Mouse (Mus musculus): ENCODE measurements around the gene Gm9573.

The Gm9573 gene

DNA sequence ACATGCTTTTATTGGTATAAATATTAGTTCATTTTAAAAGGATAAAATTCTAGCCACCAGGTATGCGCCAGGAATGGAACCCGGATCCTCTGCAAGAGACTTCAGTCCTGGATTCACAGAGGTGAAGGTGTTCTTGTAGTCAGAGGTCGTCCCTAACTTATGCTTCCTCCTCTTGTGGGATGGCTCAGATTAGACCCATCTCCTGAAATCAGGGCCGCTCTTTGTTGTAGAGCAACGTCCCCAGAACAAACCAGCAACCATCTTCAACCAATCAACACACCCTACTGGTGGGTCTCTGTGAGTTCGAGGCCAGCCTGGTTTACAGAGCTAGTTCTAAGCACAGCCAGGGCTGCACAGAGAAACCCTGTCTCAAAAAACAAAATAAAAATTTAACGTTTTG lies 32.0 kb downstream of the Gm9573 start:
- no peak for DNase-seq (ENCODE audit: low spot score)

DNA sequence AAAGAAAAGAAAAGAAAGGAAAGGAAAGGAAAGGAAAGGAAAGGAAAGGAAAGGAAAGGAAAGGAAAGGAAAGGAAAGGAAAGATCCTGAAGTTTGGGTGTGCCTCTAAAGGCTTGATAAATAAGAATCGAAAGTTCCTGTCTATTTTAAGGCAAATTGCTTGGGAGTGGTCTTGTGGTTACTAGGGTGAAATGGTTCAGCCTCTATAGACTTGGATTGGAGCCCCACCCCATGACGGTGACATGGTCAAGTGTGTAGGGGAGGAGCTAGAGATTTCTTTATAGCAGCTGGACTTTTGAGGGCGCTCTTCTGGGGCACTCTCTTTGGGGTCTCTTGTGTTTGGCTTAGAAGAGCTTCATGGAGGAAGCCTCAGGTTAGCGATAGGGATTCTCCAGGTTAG lies 32.7 kb downstream of the Gm9573 start:
- DNase-seq (ENCODE audit: low spot score) = no peak

DNA sequence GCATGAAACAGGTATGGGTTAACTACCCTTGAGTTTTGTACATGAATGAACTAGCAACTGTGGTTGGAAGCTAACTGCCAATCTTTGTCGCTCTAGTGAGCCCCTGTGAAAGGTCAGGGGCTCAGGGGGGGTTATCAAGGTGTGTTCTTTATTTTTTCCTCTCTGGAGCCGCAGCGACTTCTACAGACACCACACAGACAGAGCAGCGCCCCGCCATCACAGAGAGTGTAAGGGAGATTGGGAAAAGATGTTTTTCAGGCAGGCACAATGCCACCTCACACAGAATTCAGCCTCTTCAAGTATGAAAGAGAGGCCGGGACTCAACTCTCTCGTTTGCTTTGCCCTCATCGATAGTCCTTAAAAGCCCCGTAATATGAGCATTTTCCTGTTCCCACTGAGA lies 34.3 kb downstream of the Gm9573 start:
- DNase-seq (ENCODE audit: low spot score) = no peak

DNA sequence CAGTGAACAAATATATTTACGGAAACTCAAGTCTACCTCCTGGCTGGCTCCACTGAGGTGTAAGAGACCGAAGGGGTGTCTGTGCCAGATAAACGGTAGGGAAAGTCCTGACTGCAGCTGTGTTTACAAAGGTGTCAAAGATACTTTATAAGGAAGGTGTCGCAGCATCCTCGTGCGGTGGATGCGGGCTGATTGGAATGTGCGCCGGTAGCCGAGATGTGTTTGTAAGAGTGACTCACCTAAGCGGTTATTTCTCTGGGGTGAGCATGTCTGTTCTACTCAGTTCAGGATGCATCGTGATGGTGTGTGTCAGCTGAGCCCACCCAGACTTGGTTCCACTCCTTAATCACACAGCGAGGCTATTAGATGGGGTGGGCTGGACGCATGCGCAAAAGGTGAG lies 34.7 kb downstream of the Gm9573 start:
- DNase-seq (ENCODE audit: low spot score) = no peak

DNA sequence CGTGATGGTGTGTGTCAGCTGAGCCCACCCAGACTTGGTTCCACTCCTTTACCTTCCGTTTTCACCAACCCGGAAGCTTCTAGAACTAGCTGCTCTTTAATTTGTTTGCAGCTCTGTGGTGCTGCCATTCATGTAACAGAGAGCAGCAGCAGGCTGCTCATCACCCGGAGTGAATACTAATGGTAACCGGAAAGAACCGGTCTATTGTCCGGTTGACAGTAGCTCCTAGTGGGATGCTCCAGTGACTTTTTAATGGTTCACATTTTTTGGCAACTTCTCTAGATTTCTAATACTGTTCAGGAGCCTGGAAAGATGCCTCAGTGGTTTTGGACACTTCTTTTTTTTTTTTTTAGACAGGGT lies 35.2 kb downstream of the Gm9573 start:
- no peak for DNase-seq (ENCODE audit: low spot score)

DNA sequence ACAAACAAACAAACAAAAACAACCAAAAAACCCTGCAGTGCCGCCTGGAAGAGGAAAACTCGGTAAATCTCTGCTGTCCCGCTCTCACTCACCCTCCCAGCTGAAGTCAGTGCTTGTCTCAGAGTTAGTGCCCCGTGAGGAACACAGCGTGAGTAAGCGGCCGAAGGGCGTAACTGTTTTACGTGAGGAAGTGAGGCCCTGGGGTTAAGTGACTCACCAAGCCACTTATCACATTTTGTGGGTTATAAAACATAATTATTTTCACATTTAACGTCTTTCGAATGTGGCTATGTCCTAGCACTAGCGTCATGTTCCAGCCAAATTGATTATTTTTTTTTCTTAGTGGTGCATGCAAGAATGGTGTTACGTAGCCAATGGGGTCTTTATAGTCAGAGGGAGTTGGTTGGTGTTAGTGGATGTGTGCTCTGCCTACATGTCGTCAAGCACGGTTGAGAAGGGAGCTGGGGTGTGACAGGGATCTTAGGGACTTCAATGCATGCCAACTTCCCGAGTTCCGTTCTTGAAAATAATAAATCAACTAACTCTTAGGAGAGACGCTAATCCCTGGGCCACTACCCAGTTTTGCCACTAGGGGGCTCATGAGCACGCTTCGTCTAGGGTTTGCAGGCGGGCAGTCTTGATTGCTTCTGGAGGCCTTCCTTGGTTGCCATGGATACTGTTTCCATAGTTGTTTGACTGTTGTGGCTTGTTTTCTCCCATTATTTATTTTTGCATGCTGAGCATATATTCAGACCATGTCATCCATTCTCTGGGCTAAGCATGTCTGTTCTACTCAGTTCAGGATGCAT lies 35.8 kb downstream of the Gm9573 start:
- peak; percentile 67 for DNase-seq (ENCODE audit: low spot score)

DNA sequence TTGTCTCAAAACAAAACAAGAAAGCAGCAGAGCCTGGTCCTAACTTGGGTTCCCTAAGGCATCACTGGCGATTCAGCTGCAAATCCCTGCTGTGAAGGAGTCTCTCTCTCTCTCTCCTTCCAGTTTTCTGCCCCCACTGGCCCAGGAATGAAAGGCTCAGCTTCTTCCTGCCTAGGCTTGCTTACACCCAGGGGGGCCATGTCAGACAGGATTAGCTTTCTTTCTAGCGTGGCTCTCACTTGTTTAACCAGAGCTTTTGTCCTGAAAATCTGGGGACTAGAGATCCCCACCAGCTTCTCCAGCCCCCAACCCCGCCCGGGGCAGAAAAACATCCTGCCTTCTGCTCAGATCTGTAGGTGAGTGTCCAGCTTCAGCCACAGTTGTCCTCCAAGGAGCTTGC lies 38.0 kb downstream of the Gm9573 start:
- DNase-seq (ENCODE audit: low spot score) = no peak

DNA sequence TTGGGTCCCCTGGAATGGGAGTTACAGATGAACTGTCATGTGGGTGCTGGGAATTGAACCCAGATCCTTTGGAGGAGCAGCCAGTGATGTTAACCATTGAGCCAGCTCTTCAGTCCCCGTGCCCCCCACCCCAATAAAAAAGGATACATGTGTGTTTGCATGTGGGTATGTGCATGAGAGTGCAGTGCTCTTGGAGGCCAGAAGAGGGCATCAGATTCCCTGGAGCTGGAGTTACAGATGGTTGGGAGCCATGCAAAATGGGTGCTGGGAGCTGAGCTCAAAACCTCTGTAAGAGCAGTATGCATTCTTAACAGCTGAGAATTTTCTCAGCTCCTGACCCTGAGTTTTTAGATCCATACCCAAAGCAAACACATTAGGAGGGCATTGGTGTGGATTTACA lies 39.1 kb downstream of the Gm9573 start:
- DNase-seq (ENCODE audit: low spot score) = no peak

DNA sequence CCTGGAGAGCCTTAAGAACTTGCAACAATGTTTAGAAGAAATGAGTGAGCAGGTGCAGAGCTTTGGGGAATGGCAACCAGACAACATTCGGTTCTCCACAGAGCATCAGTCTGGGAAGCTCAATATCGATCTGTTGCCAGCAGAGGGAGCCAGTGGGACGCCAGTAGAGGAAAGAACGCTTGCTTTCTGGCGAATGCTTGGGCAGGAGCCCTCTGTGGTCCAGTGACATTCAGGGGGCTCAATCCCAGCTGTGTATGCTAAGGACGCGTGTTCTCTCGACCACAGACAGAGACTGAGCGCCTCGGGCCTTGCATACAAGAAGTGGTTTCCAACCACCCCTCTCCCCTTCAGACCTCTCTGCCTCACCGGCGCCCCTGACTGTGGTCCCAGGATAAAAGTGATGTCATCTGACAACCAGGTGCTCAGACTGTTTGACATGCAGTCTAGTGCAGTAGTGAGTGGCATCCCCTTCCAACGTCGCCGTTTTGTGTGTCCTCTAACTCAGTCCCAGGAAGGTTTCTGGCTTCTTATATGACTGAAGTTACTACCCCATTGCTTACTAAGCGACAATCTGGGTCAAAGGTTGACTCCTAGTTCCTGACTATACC lies 42.0 kb downstream of the Gm9573 start:
- DNase-seq (ENCODE audit: low spot score) = peak; percentile 85

DNA sequence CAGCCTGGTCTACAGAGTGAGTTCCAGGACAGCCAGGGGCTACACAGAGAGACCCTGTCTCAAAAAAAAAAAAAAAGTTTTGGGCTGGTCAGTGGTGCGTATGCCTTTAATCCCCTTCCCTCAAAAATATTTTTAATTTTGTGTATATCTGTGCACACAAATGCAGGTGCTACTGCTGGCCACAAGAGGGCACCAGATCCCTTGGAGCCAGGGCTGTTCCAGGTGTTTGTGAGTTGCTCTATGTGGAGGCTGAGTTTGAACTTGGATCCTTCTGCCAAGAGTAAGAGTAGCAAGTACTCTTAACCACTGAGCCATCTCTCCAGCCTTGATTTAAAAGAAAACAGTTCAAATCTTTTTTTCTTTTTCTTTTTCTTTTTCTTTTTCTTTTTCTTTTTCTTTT lies 43.5 kb downstream of the Gm9573 start:
- no peak for DNase-seq (ENCODE audit: low spot score)

DNA sequence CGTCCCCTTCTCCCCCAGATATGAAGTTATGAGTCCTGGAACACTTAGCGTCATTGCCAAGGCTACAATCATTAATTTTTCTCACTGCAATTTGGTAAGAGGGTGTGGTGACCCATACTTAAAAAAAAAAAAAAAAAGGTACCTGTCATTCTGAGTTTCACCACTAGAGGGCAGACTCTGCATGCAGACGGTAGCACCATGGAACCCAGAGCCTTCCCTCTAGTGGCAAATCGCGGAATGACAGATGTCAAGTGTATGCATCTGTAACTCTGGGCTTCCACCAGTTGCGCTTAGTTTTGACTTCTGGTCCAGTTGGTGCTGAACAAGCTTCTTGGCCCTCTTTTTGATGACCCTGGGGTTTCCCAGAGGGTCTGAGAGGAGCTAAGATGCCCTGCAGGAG lies 48.2 kb downstream of the Gm9573 start:
- peak; percentile 76 for DNase-seq (ENCODE audit: low spot score)

DNA sequence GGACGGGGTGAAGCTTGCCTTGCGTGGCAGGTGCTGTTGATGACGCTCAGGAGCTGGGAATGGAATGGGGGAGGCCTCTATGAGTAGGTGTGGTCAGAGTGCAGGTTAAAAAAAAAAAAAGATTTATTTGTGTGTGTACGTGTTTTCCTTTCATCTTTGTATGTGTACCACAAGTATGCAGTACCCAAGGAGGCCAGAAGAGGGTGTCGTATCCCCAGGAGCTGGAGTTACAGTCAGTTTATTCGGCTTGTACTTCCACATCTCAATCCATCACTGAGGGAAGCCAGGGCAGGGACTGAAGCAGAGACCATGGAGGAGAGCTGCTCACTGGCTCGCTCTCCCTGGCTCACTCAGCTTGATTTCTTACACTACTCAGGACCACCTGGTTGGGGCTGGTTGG lies 55.0 kb downstream of the Gm9573 start:
- DNase-seq (ENCODE audit: low spot score) = no peak

DNA sequence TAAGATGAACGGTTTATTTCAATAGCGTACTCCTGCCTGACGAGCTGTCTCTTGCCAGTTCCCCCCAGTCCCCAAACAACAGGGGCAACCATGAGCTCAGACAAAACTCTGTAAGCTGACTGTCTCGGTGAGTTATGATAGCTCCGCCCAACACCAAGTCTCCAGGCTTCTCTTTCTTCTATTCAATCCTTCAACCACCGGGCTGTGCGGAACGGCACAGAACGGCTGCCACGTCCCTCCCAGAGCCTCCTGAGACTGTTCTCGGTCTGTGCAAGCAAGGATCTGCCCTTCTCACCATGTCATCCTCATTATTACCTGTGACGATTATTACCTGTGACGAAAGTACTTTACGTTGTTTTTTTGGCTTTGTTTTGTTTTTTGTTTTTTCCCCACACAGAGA lies 55.6 kb downstream of the Gm9573 start:
- DNase-seq (ENCODE audit: low spot score) = no peak

DNA sequence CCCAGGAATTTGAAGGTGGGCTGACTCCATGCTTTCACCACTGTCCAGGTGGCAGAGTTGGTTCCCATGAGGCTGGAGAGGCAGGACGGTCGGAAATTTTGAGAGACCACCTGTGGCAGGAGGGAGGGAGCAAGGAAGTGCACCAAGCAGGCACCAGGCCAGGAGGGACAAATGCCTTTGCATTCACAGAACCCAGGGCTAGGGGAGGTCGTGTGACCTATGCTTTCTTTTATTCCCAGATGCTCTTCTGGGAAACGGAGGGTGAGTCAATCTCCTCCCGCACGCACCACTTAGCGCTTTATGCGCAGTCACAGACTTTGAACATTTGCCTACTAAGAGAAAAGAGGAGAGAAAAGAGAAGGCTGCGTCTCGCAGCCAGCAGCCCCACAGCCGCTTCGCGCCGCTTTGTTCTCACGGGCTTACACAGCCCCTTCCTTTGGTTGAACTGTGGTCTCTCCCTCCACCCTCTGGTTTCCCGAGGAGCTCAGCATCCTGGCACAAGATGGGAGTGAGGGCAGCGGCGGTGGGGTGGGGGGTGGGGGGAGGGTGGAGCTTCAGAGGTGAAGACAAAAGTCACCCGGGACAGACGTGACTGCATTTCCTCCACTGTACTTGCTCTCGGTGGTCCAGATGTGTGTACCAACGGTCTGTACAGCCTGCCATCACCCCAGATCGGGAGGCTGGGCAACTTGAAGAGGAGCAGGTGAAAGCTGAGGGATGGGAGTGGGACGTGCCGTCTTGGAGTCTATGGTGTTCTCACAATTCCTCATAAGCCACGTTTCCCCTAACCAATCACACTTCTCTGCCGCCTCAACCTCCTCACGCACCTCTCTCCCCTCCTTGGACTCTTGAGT lies 57.1 kb downstream of the Gm9573 start:
- peak; percentile 2 for DNase-seq (ENCODE audit: low spot score)
